Mouse (Mus musculus): Measurements from ENCODE around the gene Rab38. TPM values are rescaled to one million over a fixed set of nuclear protein-coding genes. Genes with fewer than 3 reads are reported as not detected.

The Rab38 gene
- polyA plus RNA-seq, 1 experiment from 2014 or later = 20.7 TPM

GRCm38 (mm10) chr7:88491020-88491419 lies 60.9 kb downstream of the Rab38 start:
- Histone ChIP-seq H3K4me2 (replicated peaks; ENCODE audit: low read depth, low read length) (no peak overlapping the region), H3K27ac (ENCODE audit: low read length) (no peak overlapping the region), H3K27me3 (replicated peaks; ENCODE audit: insufficient read depth, low read length) (no peaks in the 10 kb centered on the region), H3K9ac (replicated peaks; ENCODE audit: low read depth) (no peak overlapping the region), H3K9me3 (ENCODE audit: low read length) (no peaks in the 10 kb centered on the region), H3K4me1 (ENCODE audit: insufficient read depth, low read depth, low read length) (no peaks in the 10 kb centered on the region), H3K4me3 (ENCODE audit: low read depth, low read length) (no peak overlapping the region), H3K36me3 (ENCODE audit: insufficient read depth, low read length) (no peaks in the 10 kb centered on the region)
- TF ChIP-seq CTCF (IDR thresholded peaks at IDR 0.05) (no peak), EP300 (IDR thresholded peaks at IDR 0.05) (no peak)
- ATAC-seq = no peak
- WGBS = 18% methylated on average over 2 of the region's 2 CpGs
- DNase-seq (ENCODE audit: low spot score) = no peak

GRCm38 (mm10) chr7:88502217-88502817 lies 72.2 kb downstream of the Rab38 start:
- no peaks in the 10 kb centered on the region for H3K9me3 ChIP-seq (ENCODE audit: low read length)
- H3K27ac ChIP-seq (ENCODE audit: low read length) = no peak overlapping the region
- no peaks in the 10 kb centered on the region for H3K36me3 ChIP-seq (ENCODE audit: insufficient read depth, low read length)
- DNase-seq (ENCODE audit: low spot score) (no peak), ATAC-seq (no peak)
- WGBS = 82% methylated on average over 5 of the region's 5 CpGs
- no peak overlapping the region for H3K9ac ChIP-seq (replicated peaks; ENCODE audit: low read depth)
- H3K27me3 ChIP-seq (replicated peaks; ENCODE audit: insufficient read depth, low read length) = no peaks in the 10 kb centered on the region
- no peak overlapping the region for H3K4me3 ChIP-seq (ENCODE audit: low read depth, low read length)
- no peaks in the 10 kb centered on the region for H3K4me1 ChIP-seq (ENCODE audit: insufficient read depth, low read depth, low read length)
- TF ChIP-seq CTCF (IDR thresholded peaks at IDR 0.05) (no peak), EP300 (IDR thresholded peaks at IDR 0.05) (no peak)
- no peak overlapping the region for H3K4me2 ChIP-seq (replicated peaks; ENCODE audit: low read depth, low read length)

DNA sequence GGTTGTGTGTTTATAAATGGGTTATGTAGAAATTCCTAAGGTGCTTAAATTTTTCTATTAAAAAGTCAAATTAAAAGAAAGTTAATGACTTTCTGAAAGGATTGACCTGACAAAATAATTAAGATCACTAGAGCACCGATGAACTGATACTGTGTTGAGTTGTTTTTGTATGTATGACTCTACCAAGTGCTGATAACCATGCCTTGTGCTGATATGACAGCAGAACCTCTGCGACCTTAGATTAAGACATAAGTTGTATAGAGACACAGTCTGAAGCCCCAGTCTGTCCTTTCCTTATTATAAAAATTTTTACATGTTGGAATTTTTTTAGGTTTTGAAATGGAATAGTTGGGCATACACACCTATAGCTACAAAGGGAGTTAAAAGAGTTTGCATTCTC lies 79.7 kb downstream of the Rab38 start:
- WGBS = 71% methylated on average over 2 of the region's 2 CpGs
- Histone ChIP-seq H3K4me3 (ENCODE audit: low read depth, low read length) (no peak overlapping the region), H3K9ac (replicated peaks; ENCODE audit: low read depth) (no peak overlapping the region), H3K4me1 (ENCODE audit: insufficient read depth, low read depth, low read length) (no peaks in the 10 kb centered on the region), H3K4me2 (replicated peaks; ENCODE audit: low read depth, low read length) (no peak overlapping the region), H3K27me3 (replicated peaks; ENCODE audit: insufficient read depth, low read length) (no peaks in the 10 kb centered on the region), H3K27ac (ENCODE audit: low read length) (no peak overlapping the region), H3K36me3 (ENCODE audit: insufficient read depth, low read length) (no peaks in the 10 kb centered on the region), H3K9me3 (ENCODE audit: low read length) (no peaks in the 10 kb centered on the region)
- DNase-seq (ENCODE audit: low spot score) (no peak), ATAC-seq (no peak)
- TF ChIP-seq CTCF (IDR thresholded peaks at IDR 0.05) = no peak
- TF ChIP-seq EP300 (IDR thresholded peaks at IDR 0.05) = no peak

GRCm38 (mm10) chr7:88522481-88522880 lies 92.4 kb downstream of the Rab38 start:
- Histone ChIP-seq H3K9ac (replicated peaks; ENCODE audit: low read depth) (no peak overlapping the region), H3K4me1 (ENCODE audit: insufficient read depth, low read depth, low read length) (no peaks in the 10 kb centered on the region), H3K27me3 (replicated peaks; ENCODE audit: insufficient read depth, low read length) (no peaks in the 10 kb centered on the region), H3K36me3 (ENCODE audit: insufficient read depth, low read length) (no peaks in the 10 kb centered on the region), H3K27ac (ENCODE audit: low read length) (no peak overlapping the region), H3K4me2 (replicated peaks; ENCODE audit: low read depth, low read length) (no peak overlapping the region), H3K4me3 (ENCODE audit: low read depth, low read length) (no peak overlapping the region), H3K9me3 (ENCODE audit: low read length) (no peaks in the 10 kb centered on the region)
- ATAC-seq (no peak), DNase-seq (ENCODE audit: low spot score) (no peak)
- WGBS = 61% methylated on average over 1 of the region's 1 CpGs
- TF ChIP-seq EP300 (IDR thresholded peaks at IDR 0.05) (no peak), CTCF (IDR thresholded peaks at IDR 0.05) (peak; percentile 45)

- 4% methylated on average over 1 of the region's 1 CpGs for WGBS
These were observed 97.1 kb downstream of the Rab38 start for GRCm38 (mm10) chr7:88527100-88527671.

DNA sequence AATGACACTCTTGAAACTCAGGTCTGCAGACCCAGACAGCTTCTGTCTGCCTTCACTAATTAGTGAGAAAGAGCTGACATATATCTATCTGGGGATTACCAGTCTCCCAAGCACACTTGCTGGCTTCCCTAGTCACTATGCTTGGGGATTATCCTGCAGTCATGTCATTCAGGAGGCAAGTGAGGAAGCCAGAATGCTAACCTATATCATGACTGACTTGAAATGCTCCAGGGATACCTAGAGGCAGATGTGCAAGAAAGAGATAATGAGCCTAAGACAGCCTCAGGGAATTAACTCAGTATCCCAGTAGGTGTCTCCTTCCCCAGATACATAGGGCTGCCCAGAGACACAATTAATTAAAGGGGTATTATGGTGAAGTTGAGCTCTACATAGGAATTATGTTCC lies 106.1 kb downstream of the Rab38 start:
- H3K9me3 ChIP-seq (ENCODE audit: low read length) = no peaks in the 10 kb centered on the region
- H3K36me3 ChIP-seq (ENCODE audit: insufficient read depth, low read length) = no peaks in the 10 kb centered on the region
- no peak overlapping the region for H3K4me2 ChIP-seq (replicated peaks; ENCODE audit: low read depth, low read length)
- no peaks in the 10 kb centered on the region for H3K27me3 ChIP-seq (replicated peaks; ENCODE audit: insufficient read depth, low read length)
- H3K4me1 ChIP-seq (ENCODE audit: insufficient read depth, low read depth, low read length) = no peaks in the 10 kb centered on the region
- TF ChIP-seq EP300 (IDR thresholded peaks at IDR 0.05) (no peak), CTCF (IDR thresholded peaks at IDR 0.05) (no peak)
- H3K27ac ChIP-seq (ENCODE audit: low read length) = no peak overlapping the region
- H3K4me3 ChIP-seq (ENCODE audit: low read depth, low read length) = no peak overlapping the region
- ATAC-seq = no peak
- no peak overlapping the region for H3K9ac ChIP-seq (replicated peaks; ENCODE audit: low read depth)
- DNase-seq (ENCODE audit: low spot score) = no peak

More at GRCm38 (mm10) chr7:88527100-88527671, 97.1 kb downstream of the Rab38 start:
- DNase-seq (ENCODE audit: low spot score) = peak; percentile 21
- H3K9me3 ChIP-seq (ENCODE audit: low read length) = no peaks in the 10 kb centered on the region
- no peaks in the 10 kb centered on the region for H3K27me3 ChIP-seq (replicated peaks; ENCODE audit: insufficient read depth, low read length)
- no peaks in the 10 kb centered on the region for H3K36me3 ChIP-seq (ENCODE audit: insufficient read depth, low read length)
- H3K4me1 ChIP-seq (ENCODE audit: insufficient read depth, low read depth, low read length) = no peaks in the 10 kb centered on the region
- H3K4me2 ChIP-seq (replicated peaks; ENCODE audit: low read depth, low read length) = no peak overlapping the region
- TF ChIP-seq EP300 (IDR thresholded peaks at IDR 0.05) (peak; percentile 69), CTCF (IDR thresholded peaks at IDR 0.05) (no peak)
- no peak overlapping the region for H3K9ac ChIP-seq (replicated peaks; ENCODE audit: low read depth)
- ATAC-seq = 0 out of 2 replicates have a peak, but pooled peaks have one; percentile 41
- no peak overlapping the region for H3K4me3 ChIP-seq (ENCODE audit: low read depth, low read length)
- H3K27ac ChIP-seq (ENCODE audit: low read length) = no peak overlapping the region
